Mouse (Mus musculus) midbrain, embryonic 14.5 days (tissue): ENCODE results near the gene Bphl. TPM values are rescaled to one million over a fixed set of nuclear protein-coding genes. Genes with fewer than 3 reads are reported as not detected.

ENCODE experiments used
- ATAC-seq: fragments of 200-750 bp; cut with Nextera tagmentation; 2 replicates; pipeline ENCODE4 v1.8.0; 2017; ENCODE audit warnings: moderate number of reproducible peaks, moderate library complexity; ENCODE audit not compliant: low FRiP score, low TSS enrichment
- DNase-seq: peaks from one replicate; pipeline ENCODE4 v3.0.0-alpha.2; 2015
- H3K27ac ChIP-seq: fragments of 300-500 bp; sonication (generic); replicated peaks from 2 replicates; pipeline ENCODE4 v1.5.1; 2014; ENCODE audit warnings: mild to moderate bottlenecking, low read depth, low read length, moderate library complexity
- H3K27me3 ChIP-seq: fragments of 300-500 bp; sonication (generic); 2 replicates; pipeline ENCODE4 v1.6.1; 2014; ENCODE audit warnings: low read length, control low read depth, mixed read lengths; ENCODE audit not compliant: control insufficient read depth, insufficient read depth
- H3K36me3 ChIP-seq: fragments of 300-500 bp; sonication (generic); 2 replicates; pipeline ENCODE4 v1.6.1; 2014; ENCODE audit warnings: low read length, control low read depth; ENCODE audit not compliant: control insufficient read depth, insufficient read depth
- H3K4me1 ChIP-seq: fragments of 300-500 bp; sonication (generic); 2 replicates; pipeline ENCODE4 v1.6.1; 2014; ENCODE audit warnings: mild to moderate bottlenecking, antibody characterized with exemption, low read length, control low read depth; ENCODE audit not compliant: control insufficient read depth, insufficient read depth
- H3K4me2 ChIP-seq: fragments of 300-500 bp; sonication (generic); 2 replicates; pipeline ENCODE4 v1.6.1; 2014; ENCODE audit warnings: mild to moderate bottlenecking, low read length, moderate library complexity
- H3K4me3 ChIP-seq: fragments of 300-500 bp; sonication (generic); replicated peaks from 2 replicates; pipeline ENCODE4 v1.5.1; 2014; ENCODE audit warnings: low read depth, low read length
- H3K9ac ChIP-seq: fragments of 300-500 bp; sonication (generic); replicated peaks from 2 replicates; pipeline ENCODE4 v1.6.1; 2014; ENCODE audit warnings: mild to moderate bottlenecking, low read length, moderate library complexity
- H3K9me3 ChIP-seq: fragments of 300-500 bp; sonication (generic); 2 replicates; pipeline ENCODE4 v1.6.1; 2016; ENCODE audit warnings: low read length, control low read depth, mixed read lengths; ENCODE audit not compliant: control insufficient read depth
- WGBS: fragments of 180-500 bp; shearing (Covaris S2); extraction: QIAGEN DNeasy Blood & Tissue Kit; methylation state at CpG from one replicate; pipeline ENCODE4 v1.1.7; 2014; 5-methylcytosine and 5-hydroxymethylcytosine counted together
- polyA plus RNA-seq: library from polyadenylated mRNA; unstranded; fragments of >200 nt; fragmentation: Nextera tagmentation; extraction: Ambion mirVana; gene quantifications from 2 replicates; pipeline ENCODE4 v1.2.1, GENCODE M21; 2014

The Bphl gene
- polyA plus RNA-seq, 1 experiment from 2014 or later: 36.8 TPM

- WGBS: 87% methylated on average over 2 of the region's 2 CpGs
Observed at GRCm38 (mm10) chr13:34021998-34022397, 15.4 kb upstream of the Bphl start.

GRCm38 (mm10) chr13:34032041-34032440, 5.4 kb upstream of the Bphl start:
- Histone ChIP-seq H3K4me1 (no peaks in the 10 kb centered on the region; the same call in 1 of the 2 replicates), H3K9ac (no peak overlapping the region), H3K4me2 (no peak overlapping the region), H3K27ac (no peak overlapping the region), H3K9me3 (no peaks in the 10 kb centered on the region), H3K4me3 (no peak overlapping the region), H3K36me3 (peaks cover 18% of the 10 kb centered on the region), H3K27me3 (no peaks in the 10 kb centered on the region)
- no peak for DNase-seq
- whole genome bisulfite sequencing: 70% methylated on average over 2 of the region's 2 CpGs
- no peak for ATAC-seq

More at GRCm38 (mm10) chr13:34021998-34022397, 15.4 kb upstream of the Bphl start:
- Histone ChIP-seq H3K9me3 (no peaks in the 10 kb centered on the region), H3K9ac (no peak overlapping the region), H3K27me3 (no peaks in the 10 kb centered on the region), H3K27ac (no peak overlapping the region), H3K4me3 (no peak overlapping the region), H3K4me2 (no peak overlapping the region), H3K36me3 (peaks cover 23% of the 10 kb centered on the region), H3K4me1 (no peaks in the 10 kb centered on the region)
- ATAC-seq (no peak), DNase-seq (no peak)

- WGBS: 94% methylated on average over 3 of the region's 3 CpGs
- Histone ChIP-seq H3K36me3 (peaks cover 6% of the 10 kb centered on the region), H3K4me2 (no peak overlapping the region), H3K4me1 (peaks cover 11% of the 10 kb centered on the region), H3K27ac (no peak overlapping the region), H3K9ac (no peak overlapping the region), H3K4me3 (no peak overlapping the region), H3K27me3 (no peaks in the 10 kb centered on the region), H3K9me3 (no peaks in the 10 kb centered on the region)
- DNase-seq: no peak
- no peak for ATAC-seq
Observed at GRCm38 (mm10) chr13:34035424-34035823, 2.0 kb upstream of the Bphl start.

GRCm38 (mm10) chr13:34036726-34037125, 671 bp upstream of the Bphl start:
- Histone ChIP-seq H3K4me1 (peaks cover 11% of the 10 kb centered on the region), H3K4me2 (no peak overlapping the region), H3K27ac (peak overlapping the region; percentile 87; the same call in 1 of the 2 replicates), H3K9me3 (no peaks in the 10 kb centered on the region), H3K27me3 (no peaks in the 10 kb centered on the region), H3K9ac (no peak overlapping the region; the same call in 1 of the 2 replicates), H3K36me3 (peaks cover 6% of the 10 kb centered on the region), H3K4me3 (no peak overlapping the region)
- 83% methylated on average over 5 of the region's 5 CpGs for WGBS
- ATAC-seq (no peak), DNase-seq (no peak)

GRCm38 (mm10) chr13:34038056-34038432, 647 bp downstream of the Bphl start:
- ATAC-seq (no peak), DNase-seq (peak; percentile 15)
- H3K27ac ChIP-seq: peak overlapping the region; percentile 87
- WGBS: 41% methylated on average over 5 of the region's 5 CpGs
- peak overlapping the region; percentile 85 for H3K4me2 ChIP-seq
- no peaks in the 10 kb centered on the region for H3K36me3 ChIP-seq
- H3K9ac ChIP-seq: peak overlapping the region; percentile 89
- no peaks in the 10 kb centered on the region for H3K27me3 ChIP-seq
- H3K4me1 ChIP-seq: peaks cover 11% of the 10 kb centered on the region
- H3K4me3 ChIP-seq: peak overlapping the region; percentile 64
- no peaks in the 10 kb centered on the region for H3K9me3 ChIP-seq

GRCm38 (mm10) chr13:34038901-34039341, 1.5 kb downstream of the Bphl start:
- Histone ChIP-seq H3K27me3 (no peaks in the 10 kb centered on the region), H3K27ac (no peak overlapping the region), H3K4me3 (no peak overlapping the region), H3K4me2 (peak overlapping the region; percentile 85), H3K9me3 (no peaks in the 10 kb centered on the region), H3K9ac (no peak overlapping the region; the same call in 1 of the 2 replicates), H3K4me1 (peaks cover 11% of the 10 kb centered on the region), H3K36me3 (no peaks in the 10 kb centered on the region)
- DNase-seq: no peak
- ATAC-seq: no peak
- WGBS: 38% methylated on average over 8 of the region's 8 CpGs

- Histone ChIP-seq H3K27me3 (no peaks in the 10 kb centered on the region), H3K27ac (no peak overlapping the region), H3K4me3 (no peak overlapping the region), H3K9me3 (no peaks in the 10 kb centered on the region), H3K9ac (no peak overlapping the region), H3K36me3 (no peaks in the 10 kb centered on the region), H3K4me1 (peaks cover 11% of the 10 kb centered on the region), H3K4me2 (no peak overlapping the region)
- no peak for DNase-seq
- ATAC-seq: no peak
- 94% methylated on average over 3 of the region's 3 CpGs for WGBS
Observed at GRCm38 (mm10) chr13:34040091-34040490, 2.7 kb downstream of the Bphl start.

- WGBS: 85% methylated on average over 7 of the region's 7 CpGs
- DNase-seq (no peak), ATAC-seq (no peak)
- H3K9ac ChIP-seq: no peak overlapping the region
- no peaks in the 10 kb centered on the region for H3K27me3 ChIP-seq
- H3K4me2 ChIP-seq: no peak overlapping the region
- no peak overlapping the region for H3K4me3 ChIP-seq
- no peak overlapping the region for H3K27ac ChIP-seq
- peaks cover 3% of the 10 kb centered on the region; the same call in 1 of the 2 replicates for H3K4me1 ChIP-seq
- no peaks in the 10 kb centered on the region for H3K9me3 ChIP-seq
- peaks cover 5% of the 10 kb centered on the region; the same call in 1 of the 2 replicates for H3K36me3 ChIP-seq
Observed at GRCm38 (mm10) chr13:34043716-34044393, 6.5 kb downstream of the Bphl start.
